Mouse (Mus musculus) liver, embryonic 14.5 days (tissue): ENCODE results near the gene Brms1l. TPM values are rescaled to one million over a fixed set of nuclear protein-coding genes. Genes with fewer than 3 reads are reported as not detected.

Source experiments
- ATAC-seq: fragments of 200-750 bp; cut with Nextera tagmentation; 2 replicates; pipeline ENCODE4 v1.8.0; 2017; ENCODE audit warnings: moderate number of reproducible peaks, mild to moderate bottlenecking, moderate library complexity; ENCODE audit not compliant: insufficient read depth
- DNase-seq, 3 experiments: peaks; one replicate each; pipeline ENCODE4 v3.0.0-alpha.2; 2012 to 2013; ENCODE audit warnings: low read depth in 3 of 3, low spot score in 3 of 3
- H3K27ac ChIP-seq: fragments of 300-500 bp; sonication (generic); 2 replicates; pipeline ENCODE4 v1.5.1; 2014; ENCODE audit warnings: moderate library complexity, mild to moderate bottlenecking, control low read depth, inconsistent platforms
- H3K27me3 ChIP-seq: fragments of 300-500 bp; sonication (generic); 2 replicates; pipeline ENCODE4 v1.6.1; 2014; ENCODE audit warnings: mild to moderate bottlenecking, low read length, moderate library complexity; ENCODE audit not compliant: control insufficient read depth, insufficient read depth
- H3K36me3 ChIP-seq: fragments of 300-500 bp; sonication (generic); replicated peaks from 2 replicates; pipeline ENCODE4 v1.6.1; 2014; ENCODE audit warnings: low read depth; ENCODE audit not compliant: control insufficient read depth, insufficient read depth
- H3K4me1 ChIP-seq, 2 experiments: fragments of 200-500 bp in 1 of 2; fragments of 300-500 bp in 1 of 2; sonication (generic) in 1 of 2; replicated peaks; 2 replicates each; pipeline ENCODE4 v1.6.1; 2012 to 2014; ENCODE audit warnings: antibody characterized with exemption in 1 of 2, inconsistent platforms in 1 of 2, low read length in 1 of 2; ENCODE audit not compliant: control insufficient read depth in 2 of 2, insufficient read depth in 2 of 2
- H3K4me2 ChIP-seq: fragments of 300-500 bp; sonication (generic); 2 replicates; pipeline ENCODE4 v1.6.1; 2014; ENCODE audit warnings: low read depth, mild to moderate bottlenecking, control low read depth, moderate library complexity
- H3K4me3 ChIP-seq, 2 experiments: fragments of 200-500 bp in 1 of 2; fragments of 300-500 bp in 1 of 2; sonication (generic) in 1 of 2; 2 replicates each; pipeline ENCODE4 v1.5.1; 2012 to 2014; ENCODE audit warnings: low read depth in 2 of 2, low read length in 2 of 2, mild to moderate bottlenecking in 2 of 2, control low read depth in 1 of 2, inconsistent platforms in 1 of 2, moderate library complexity in 1 of 2; ENCODE audit not compliant: insufficient read depth in 1 of 2
- H3K9ac ChIP-seq: fragments of 300-500 bp; sonication (generic); replicated peaks from 2 replicates; pipeline ENCODE4 v1.6.1; 2014; ENCODE audit warnings: mild to moderate bottlenecking, control low read depth, moderate library complexity
- H3K9me3 ChIP-seq: fragments of 300-500 bp; sonication (generic); 2 replicates; pipeline ENCODE4 v1.6.1; 2016; ENCODE audit warnings: low read length, mixed read lengths; ENCODE audit not compliant: control insufficient read depth
- CTCF ChIP-seq: IDR thresholded peaks from 2 replicates; pipeline ENCODE4 v1.5.1; 2016; ENCODE audit warnings: antibody characterized with exemption, low read depth, control low read depth
- EP300 ChIP-seq: IDR thresholded peaks from 2 replicates; pipeline ENCODE4 v1.6.1; 2016; ENCODE audit warnings: antibody characterized with exemption, low read depth
- WGBS: fragments of 180-500 bp; shearing (Covaris S2); extraction: QIAGEN DNeasy Blood & Tissue Kit; methylation state at CpG from one replicate; pipeline ENCODE4 v1.1.7; 2014; ENCODE audit not compliant: insufficient replicate concordance; 5-methylcytosine and 5-hydroxymethylcytosine counted together
- microRNA-seq: library from miRNA; unstranded; fragments of <30 nt; microRNA quantifications from one replicate; pipeline ENCODE4, GENCODE M21; 2016
- polyA plus RNA-seq, 2 experiments: library from polyadenylated mRNA; depleted of rRNA in 1 of 2; stranded (reverse) in 1 of 2; unstranded in 1 of 2; fragments of >200 nt; fragmentation: Nextera tagmentation in 1 of 2; extraction: Ambion mirVana in 1 of 2; gene quantifications; 2 replicates each; pipeline versions ENCODE4 v1.2.1 to v1.2.3; 2012 to 2014

Brms1l gene
- polyA plus RNA-seq, 2 experiments, result 11.1 to 19.0 TPM

DNA sequence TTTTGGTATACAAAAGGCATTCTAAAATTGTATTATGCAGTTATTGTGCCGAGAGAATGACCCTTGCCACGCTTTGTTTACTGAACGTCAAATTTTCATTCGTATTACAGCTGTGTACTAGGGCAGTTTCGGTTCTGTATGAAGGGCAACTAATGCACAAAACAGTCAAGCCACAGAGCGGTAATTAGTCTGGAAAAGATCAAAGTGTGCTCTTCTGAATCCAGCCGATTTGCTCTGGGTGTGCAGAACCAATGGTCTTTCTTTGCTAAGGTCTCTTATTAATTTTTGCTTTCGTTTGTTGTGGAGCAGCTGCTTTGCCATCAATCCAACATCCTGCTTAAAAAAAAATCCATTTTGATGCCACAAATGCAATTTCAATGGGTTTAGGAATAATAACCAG, 80.1 kb downstream of the Brms1l start:
- no peak overlapping the region for H3K4me2 ChIP-seq
- 74% methylated on average over 8 of the region's 8 CpGs for WGBS
- ATAC-seq (no peak), DNase-seq (no peak)
- no peak overlapping the region for H3K9ac ChIP-seq
- H3K4me1 ChIP-seq, result no peaks in the 10 kb centered on the region
- H3K27me3 ChIP-seq, result no peaks in the 10 kb centered on the region
- no peak overlapping the region for H3K27ac ChIP-seq
- H3K36me3 ChIP-seq, result no peaks in the 10 kb centered on the region
- no peak overlapping the region for H3K4me3 ChIP-seq
- TF ChIP-seq CTCF, result no peak
- TF ChIP-seq EP300, result no peak
- no peaks in the 10 kb centered on the region for H3K9me3 ChIP-seq

GRCm38 (mm10) chr12:55917020-55917419, 80.9 kb downstream of the Brms1l start:
- H3K9ac ChIP-seq, result no peak overlapping the region
- no peaks in the 10 kb centered on the region for H3K27me3 ChIP-seq
- 75% methylated on average over 19 of the region's 19 CpGs for WGBS

More at GRCm38 (mm10) chr12:55917020-55917419, 80.9 kb downstream of the Brms1l start:
- ATAC-seq (no peak), DNase-seq (no peak)
- Histone ChIP-seq H3K27ac (no peak overlapping the region), H3K4me2 (no peak overlapping the region), H3K36me3 (no peaks in the 10 kb centered on the region), H3K4me1 (no peaks in the 10 kb centered on the region), H3K4me3 (no peak overlapping the region), H3K9me3 (no peaks in the 10 kb centered on the region)
- TF ChIP-seq CTCF (no peak), EP300 (no peak)

Small RNAs within 50 kb of the gene (microRNA-seq; reads per million reads assigned to microRNA genes)
- gene Gm23394, result 2.5 reads per million

Other genes starting within 250 kb of the Brms1l start
- gene Insm2, start 236.9 kb upstream of the Brms1l start, polyA plus RNA-seq (2012; rRNA removed), result not detected in 2 replicates
- not detected in 2 replicates for gene Insm2, start 236.9 kb upstream of the Brms1l start, polyA plus RNA-seq (2014; fragmentation: Nextera tagmentation; extraction: Ambion mirVana)
- 7.1 and 8.8 TPM in 2 replicates for gene Ralgapa1, start 15.2 kb upstream of the Brms1l start, polyA plus RNA-seq (2012; rRNA removed)
- 4.3 and 4.4 TPM in 2 replicates for gene Ralgapa1, start 15.2 kb upstream of the Brms1l start, polyA plus RNA-seq (2014; fragmentation: Nextera tagmentation; extraction: Ambion mirVana)